Mouse (Mus musculus) bone marrow, adult 2 months (tissue): ENCODE measurements around the gene Ufd1.

Experiments used
- CTCF ChIP-seq: fragments of 200-500 bp; IDR thresholded peaks from 2 replicates; pipeline ENCODE4 v1.5.1; 2011; ENCODE audit warnings: low read length, control low read depth; ENCODE audit not compliant: control insufficient read depth, insufficient read depth
- POLR2A ChIP-seq: fragments of 200-500 bp; IDR thresholded peaks from 2 replicates; pipeline ENCODE4 v1.6.1; 2011; ENCODE audit warnings: low read depth, mild to moderate bottlenecking, control low read depth, low read length, borderline replicate concordance; ENCODE audit not compliant: control insufficient read depth

DNA sequence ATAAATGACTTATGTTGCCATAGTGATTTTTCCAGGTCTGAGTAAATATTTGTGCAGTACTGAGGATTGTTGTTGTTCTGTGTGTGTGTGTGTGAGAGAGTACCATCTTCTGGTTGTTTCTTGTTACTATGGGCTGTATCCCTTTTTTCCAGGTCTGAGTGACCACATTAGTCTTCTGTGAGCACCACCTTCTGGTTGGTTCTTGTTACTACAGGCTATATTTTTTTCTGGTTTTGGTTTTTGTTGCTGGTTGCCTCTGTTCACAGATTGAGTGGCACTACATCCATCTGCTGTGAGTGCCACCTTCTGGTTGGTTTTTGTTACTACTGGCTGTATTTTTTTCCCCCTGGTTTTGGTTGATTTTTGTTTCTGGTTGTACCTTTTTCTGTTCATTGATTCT lies 47.0 kb downstream of the Ufd1 start:
- TF ChIP-seq POLR2A (no peak), CTCF (no peak)
